Mouse (Mus musculus): ENCODE measurements around the gene Fbn1.

DNA sequence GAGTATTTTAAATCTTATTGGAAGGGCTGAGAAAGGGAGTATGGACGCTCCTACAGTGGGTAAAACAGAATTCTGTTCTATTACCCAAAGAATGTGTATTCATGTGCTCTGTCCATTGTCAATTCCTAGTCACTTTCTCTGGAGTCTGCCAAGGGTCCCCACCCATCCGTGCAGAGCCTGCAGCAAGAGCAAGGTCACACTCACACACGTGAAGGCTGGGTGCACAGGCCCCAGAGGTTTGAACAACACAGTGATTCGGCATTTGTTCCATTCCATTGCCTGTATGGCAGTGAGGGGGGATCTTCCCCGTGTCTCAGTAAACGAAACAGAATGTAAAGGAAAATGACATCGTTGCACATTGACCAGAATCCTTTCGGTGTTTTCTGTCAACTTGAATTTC lies 69.4 kb downstream of the Fbn1 start:
- TF ChIP-seq POLR2A (IDR thresholded peaks at IDR 0.05; ENCODE audit: borderline replicate concordance, extremely low read depth, low read depth, low read length): no peak
- no peak for TF ChIP-seq CTCF (IDR thresholded peaks at IDR 0.05; ENCODE audit: insufficient read depth, low read length)

All from lung, adult 2 months (tissue).